Mouse (Mus musculus): ENCODE measurements at regions not wholly inside any gene's neighbourhood (a gene's known extent, or its start where the extent isn't known, plus 50 kb on each side); places are given as distances from the start of the nearest gene placed in this dataset.

DNA sequence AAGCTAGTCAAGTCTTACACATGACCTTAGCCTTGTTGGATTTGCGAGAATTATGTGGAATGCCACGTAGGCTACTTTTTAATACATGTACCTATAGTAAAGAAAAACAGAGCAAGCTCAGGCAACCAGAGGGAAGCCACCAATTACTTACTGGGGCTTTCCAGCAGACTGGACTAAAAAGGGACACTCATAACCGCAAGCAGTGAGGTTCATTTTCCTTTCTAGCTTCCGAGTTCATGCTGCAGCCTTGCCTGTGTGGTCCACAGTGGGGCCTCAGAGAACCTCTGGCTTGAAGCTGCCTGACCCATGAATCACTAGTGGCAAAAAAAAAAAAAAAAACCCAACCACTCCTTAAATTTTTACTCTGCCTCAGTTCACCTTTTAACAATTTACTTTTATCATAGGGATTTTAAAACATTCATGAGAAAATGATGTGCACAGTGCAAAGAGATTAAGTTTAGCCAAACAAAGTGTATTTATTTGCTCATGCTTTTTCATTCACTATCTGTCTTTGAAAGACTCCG lies 188.6 kb upstream of the 1700066M21Rik start:
- no peak for DNase-seq

DNA sequence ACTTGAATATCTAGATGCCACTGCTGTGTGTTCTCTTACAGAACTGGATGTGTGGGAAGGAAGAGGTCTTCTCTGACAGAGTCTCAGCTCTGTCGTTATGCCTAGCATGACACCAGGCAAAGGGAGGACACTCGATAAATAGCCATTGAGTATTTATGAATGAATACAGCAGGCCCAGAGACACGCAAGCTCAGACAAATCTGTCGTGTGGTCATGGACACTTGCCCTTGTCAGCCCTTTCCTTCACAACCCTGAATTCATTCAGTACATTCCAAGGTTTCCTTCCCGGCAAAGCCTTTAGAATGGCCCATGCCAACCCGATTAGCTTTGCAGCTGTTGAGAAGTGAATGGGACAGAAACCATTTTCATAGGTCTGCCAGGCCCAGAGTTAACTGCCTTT lies 176.1 kb upstream of the 1700066M21Rik start:
- no peak for DNase-seq

DNA sequence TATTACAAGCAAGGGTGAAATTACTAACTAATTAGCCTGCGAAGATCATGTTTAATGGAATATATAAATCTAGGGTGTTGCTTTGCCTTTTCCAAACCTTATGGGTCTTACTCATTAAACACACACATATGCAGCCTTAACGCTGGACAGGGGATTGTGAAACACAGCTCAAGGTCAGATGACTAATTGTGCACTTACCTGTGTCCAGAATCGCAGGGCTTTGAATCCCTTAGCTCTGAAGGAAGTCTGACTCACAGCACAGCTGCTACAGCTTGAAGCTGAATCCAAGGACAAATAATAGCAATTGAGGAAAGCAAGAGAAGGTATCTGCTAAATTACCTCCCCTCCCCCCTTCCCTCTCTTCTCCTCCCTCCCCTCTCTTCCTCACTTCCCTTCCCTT lies 173.1 kb upstream of the 1700066M21Rik start:
- no peak for DNase-seq

DNA sequence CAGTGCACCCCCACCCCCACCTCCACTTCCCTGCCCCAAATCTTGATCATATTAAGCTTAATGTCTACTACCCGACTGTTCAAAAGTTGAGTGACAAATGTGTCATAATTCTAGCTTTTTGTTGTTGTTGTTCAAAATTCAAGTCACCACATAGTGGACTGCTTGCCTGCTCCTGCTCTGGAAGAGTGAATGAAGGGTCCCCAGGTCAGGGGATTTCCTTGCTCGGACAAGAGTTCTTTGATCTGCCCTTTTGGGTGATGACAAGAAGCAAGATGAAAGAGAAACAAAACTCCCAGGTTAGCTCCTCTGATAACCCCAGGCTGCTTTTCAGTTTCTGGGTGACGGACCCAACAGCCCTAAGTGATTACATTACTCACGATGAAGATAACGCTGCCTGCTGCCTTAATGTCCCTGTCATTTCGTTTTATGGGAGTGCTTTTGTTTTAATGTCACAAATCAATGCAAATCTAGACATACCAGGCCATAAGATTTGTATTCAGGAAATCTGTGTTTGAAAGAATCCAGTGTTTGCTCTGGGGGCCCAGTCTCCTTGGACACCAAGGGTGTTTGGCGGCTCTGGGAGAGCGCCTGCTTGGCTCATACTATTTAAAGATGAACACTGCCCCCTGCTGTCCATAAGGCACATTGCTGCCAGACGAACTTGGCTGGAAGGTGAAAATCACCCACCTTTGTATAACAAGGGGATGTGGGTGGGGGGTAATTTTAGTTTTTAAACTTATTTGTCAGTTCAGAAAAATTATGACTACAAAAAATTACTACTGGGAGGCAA lies 172.0 kb upstream of the 1700066M21Rik start:
- peak; percentile 59 for DNase-seq

DNA sequence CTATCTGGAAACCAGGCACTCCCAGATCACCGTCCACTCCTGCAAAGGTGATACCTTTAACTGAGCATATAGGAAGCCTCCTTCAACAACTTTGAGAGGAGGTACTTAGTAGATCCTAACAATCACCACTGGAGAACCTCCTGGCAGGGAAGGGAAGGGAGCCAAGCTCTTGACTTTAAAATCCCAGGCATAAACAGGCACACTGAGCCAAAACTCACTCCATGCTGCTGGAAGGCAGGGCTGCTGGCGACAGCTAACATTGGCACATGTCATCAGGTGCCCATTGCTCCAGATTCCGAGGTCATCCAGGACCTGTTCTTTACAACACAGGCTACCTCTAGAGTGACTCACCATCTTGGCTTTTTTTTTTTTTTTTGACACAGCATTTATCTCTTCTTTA lies 170.9 kb upstream of the 1700066M21Rik start:
- no peak for DNase-seq

DNA sequence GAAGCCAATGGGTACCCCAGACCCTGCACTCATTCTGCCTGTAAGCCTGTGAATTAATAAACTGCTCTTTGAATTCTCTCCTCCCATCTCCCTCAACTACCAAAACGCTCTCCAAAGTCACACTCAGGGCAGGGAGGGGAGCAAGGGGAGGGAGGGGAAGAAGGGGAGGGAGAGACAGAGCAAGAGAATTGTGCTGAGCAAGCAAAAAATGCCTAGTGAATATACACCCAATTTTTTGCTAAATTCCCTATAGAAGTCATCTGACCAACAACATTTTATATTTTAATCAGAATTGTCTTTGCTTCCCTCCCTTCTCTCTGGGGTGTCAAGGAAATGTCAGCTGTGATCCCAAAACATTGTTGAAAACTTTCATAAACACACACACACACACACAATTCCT lies 170.5 kb upstream of the 1700066M21Rik start:
- no peak for DNase-seq

DNA sequence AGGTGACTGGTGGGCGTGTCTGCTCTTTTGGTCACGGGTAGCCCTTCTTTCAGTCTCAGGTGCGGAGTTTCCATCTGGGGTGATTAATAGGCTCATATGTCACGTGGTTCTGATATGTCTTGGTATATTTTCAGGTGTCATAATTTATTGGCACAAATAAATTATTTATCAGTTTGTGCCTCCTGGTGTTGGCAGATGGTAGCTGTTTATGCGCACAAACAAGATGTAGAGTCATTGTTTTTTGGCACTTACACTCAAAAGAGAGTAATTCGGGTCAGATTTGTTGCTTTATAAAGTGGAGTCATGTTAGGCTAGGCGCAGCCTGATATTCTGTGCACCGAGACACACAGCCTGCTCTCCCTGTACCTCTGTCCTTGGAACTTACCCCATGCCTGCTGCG lies 169.0 kb upstream of the 1700066M21Rik start:
- no peak for DNase-seq

DNA sequence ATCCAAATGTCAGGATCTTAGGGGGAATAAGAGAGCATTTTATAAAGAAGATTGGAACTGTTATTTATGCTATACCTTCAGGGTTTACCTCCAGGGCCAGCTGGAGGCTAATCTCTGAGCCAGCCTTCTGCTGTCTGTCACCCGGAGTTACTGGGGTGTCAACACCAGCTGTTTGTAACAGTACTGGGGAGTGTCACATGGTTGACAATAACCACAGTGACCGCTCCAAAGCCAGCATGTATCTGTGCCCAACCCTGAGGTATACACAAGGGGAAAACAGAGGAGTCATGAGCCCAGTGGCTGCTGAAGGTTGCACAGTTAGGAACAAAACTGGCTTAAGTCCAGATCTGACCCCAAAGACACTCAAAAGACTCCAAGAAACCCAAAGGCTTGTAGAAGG lies 168.1 kb upstream of the 1700066M21Rik start:
- no peak for DNase-seq

DNA sequence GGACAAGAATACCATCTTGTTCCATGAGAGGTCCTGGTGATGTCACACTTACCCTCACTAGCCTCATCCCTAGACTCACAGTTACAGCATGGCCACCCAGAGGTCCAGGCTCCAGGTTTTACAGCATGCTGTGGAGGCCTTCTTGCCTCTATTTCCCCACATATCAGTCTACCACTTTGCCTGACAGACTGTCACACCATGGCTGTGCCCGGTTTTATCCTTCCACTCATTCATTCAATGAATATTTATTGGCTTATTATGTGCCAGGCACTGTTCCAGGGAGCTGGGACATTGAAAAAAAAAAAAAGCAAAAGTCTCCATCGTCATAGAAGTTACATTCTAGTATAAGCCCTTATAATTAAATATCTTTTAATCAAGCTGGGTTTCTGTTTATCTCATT lies 166.4 kb upstream of the 1700066M21Rik start:
- no peak for DNase-seq

DNA sequence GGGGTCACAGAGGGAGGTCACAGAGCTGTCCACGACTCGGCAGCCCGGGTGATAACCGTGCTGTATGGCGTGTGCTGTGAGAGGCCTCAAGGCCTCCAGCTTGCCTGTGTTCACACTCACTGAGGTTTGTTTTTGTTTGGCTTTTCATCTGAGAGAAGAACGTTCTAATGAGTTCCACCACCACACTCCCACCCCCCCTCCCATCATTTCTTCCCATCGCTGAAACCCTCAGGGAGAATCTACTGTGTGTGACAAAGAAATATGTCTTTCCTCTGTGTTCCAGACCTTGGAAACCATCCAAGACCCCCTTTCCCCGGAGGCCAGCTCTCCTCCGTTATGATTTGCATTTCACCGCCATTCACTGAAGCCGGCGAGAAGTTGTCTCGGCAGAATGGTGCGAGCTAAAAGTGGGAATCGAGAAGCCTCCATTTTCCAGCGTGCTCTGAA lies 164.0 kb upstream of the 1700066M21Rik start:
- DNase-seq: no peak

DNA sequence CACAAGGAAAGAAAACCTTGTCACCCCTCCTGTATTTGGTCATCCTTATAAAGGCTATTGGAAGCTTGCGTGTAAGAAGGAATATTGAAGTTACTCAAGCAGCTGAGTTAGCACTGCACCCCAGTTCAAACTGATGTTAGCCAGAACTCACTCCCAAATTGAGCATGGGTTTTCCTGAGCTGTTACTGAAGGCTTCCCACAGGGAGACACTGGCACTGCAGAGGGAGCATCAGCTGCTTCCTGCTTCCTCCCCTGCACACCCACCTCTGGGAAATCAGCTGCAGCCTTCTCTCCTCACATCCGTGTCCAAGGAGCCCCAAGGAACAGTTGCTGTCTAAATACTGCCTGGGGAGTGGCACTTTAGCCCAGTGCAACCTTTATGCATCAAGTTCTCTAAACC lies 163.2 kb upstream of the 1700066M21Rik start:
- DNase-seq: no peak

DNA sequence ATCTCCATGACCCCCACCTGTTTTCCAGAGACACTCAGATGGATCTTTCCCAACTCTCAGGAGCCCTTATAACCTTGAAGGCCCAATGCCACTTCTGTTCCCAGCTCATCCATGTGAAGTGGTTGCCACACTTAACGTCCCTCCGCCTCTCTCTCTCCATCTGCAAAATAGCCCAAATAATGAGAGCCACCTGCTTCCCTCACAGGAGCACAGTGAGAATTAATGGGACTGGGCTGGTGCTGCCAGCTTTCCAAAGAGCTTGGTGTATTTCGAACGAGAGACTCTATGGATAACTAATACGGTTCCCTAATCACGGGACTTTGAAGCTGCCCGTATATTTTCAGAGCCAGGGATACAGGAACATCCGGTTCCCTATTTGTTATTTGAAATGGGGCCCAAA lies 159.8 kb upstream of the 1700066M21Rik start:
- no peak for DNase-seq

DNA sequence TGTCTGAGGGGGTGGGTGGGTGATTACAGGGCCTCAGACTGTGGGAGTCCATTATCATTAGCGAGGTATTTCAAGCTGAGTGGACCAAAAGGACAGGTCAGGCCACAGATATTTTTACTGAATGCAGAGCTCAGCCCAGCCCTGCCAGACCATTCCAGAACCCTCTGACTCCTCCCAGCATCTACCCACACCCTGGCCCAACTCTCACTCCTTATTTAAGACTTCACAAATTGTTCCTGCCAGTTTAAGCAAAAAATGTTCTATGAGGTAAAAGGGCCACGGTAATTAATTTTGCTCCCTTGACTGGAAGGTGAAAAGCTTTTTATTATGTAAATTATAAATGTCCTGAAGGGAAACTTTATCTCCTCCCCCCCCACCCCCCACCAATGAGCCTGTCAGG lies 159.3 kb upstream of the 1700066M21Rik start:
- DNase-seq: no peak

DNA sequence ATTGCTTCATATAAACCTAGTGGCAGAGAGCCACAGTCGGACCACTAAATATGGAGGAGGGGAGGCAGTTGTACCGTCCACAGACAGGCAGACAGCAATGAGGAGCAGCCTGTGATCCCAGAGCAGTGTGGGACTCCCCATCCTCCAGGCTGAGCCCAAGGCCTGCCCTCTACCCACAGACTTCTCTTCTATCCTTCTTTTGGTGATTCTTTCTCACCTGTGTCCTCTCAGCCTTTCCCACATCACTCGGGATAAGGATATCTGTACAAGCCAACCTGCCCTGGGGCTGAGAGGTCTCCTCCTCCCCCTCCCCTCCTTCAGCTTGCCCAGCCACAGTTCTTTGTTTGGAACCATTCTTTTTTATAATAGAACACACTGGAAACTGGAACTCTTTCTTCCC lies 158.8 kb upstream of the 1700066M21Rik start:
- no peak for DNase-seq

DNA sequence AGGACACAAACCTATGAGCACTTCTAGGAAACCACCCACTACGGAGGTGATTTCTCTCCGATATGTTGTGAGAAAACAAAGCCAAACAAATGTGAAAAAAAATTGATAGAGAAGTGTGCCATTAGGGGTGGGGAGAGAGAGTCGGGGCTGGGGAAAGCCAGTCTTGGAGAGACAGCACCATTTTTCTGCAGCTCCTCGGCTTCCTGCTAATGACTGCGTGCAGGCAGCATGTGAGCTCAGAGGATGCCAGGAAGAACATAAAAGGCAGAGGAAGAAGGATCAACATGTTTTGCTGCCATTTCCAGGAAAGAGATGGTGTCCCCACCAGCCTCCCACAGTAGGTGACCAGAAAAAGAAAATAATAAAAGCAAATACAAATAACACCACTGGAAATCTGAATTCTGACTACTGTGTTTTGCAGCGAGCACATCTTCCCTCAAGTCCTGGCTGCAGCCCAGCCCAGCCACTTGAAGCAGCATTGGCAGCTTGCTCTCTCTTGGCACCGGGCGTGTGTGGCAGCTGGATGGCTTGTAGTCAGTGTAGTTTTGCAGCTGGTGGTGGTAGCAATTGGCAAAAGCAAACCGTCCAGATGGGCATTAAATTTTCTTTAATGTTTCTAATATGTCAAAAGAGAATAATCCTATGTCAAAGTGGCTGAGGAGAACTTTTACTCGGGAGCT lies 152.9 kb upstream of the 1700066M21Rik start:
- DNase-seq: peak; percentile 71

DNA sequence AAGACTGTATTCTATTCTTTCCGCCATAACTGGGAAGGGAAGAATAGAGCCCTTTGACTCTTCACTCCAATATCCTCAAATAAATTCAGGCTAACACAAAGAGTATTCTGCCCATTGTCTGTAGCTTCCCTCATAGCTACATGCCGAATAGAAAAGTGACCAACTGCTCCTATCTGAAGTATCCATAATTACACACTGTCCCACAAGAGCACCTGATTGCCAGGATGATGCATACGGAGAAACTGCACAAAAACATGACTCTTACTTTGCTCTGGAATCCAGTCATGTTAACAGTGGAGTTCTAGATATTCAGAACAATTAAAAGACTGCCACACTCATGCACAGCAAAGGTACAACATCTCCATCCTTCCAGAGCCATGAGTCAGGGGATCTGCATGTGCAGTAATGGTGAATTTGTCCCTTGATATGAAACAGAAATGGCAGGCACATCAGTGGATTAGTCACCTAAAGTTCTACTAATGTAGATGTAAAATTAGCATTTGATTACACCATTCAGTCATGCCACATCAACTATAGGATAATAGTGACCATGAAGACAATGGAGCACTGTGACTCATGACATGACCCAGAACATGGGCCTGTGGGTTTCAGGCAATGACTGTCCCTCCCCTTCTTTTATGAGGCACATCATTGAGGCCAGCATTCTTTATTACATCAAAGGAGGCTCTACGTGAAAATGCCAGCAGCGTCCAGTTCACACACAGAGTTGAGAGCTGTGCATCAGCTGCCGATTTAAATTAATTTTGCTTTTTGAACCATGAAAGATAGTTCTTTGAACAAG lies 133.6 kb upstream of the 1700066M21Rik start:
- DNase-seq: no peak

DNA sequence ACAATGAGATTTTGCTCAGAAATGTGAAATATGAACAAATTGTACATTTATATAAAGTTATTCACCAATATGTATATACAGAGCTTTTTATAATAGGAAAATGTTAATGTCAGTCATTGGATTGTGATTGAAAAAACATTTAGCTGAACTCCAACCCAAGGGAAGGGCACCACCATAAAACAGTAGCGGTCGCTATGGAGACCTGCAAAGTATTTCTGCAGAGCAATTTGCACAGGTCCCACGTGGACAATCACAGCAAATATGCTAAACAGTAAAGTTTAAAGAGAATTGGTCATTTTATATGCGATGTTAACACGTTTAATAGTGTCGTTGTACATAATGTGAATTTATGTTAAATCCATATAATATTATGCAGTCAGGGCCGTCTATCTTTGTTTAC lies 117.8 kb upstream of the 1700066M21Rik start:
- DNase-seq: no peak

DNA sequence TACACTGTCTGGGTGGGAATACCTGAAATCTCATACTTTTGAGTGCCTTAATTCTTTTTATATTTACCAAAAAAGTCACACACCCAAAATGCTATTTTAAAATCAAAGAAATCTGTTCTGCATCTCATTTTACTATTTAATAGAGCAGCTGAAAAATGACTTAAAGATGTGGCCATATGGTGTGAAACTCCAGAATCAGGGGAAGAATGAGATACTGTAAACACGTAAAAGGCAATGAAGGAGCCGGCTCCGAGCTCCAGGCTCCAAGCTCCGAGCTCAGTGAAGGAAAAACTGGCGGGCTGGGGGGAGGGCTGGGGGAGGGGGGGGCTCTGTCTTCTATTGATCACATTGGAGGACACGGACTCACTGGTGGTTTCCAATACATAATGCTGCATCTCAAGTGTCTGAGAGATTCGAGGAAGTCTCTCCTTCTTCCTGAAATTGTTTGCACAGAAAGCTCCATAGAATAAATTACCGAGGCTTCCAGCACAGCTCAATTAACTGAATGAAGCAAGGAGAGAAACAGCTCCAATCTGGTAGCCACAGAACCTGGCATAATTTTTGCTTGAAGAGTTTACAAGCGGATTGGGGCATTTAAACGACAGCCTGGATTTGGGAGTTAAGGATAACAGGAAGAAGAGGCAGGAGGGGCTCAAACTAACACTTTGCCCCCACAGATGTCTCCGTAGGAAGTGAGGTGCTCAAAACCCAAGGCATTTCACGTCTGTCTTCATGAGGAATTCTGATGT lies 112.2 kb upstream of the 1700066M21Rik start:
- DNase-seq: no peak

DNA sequence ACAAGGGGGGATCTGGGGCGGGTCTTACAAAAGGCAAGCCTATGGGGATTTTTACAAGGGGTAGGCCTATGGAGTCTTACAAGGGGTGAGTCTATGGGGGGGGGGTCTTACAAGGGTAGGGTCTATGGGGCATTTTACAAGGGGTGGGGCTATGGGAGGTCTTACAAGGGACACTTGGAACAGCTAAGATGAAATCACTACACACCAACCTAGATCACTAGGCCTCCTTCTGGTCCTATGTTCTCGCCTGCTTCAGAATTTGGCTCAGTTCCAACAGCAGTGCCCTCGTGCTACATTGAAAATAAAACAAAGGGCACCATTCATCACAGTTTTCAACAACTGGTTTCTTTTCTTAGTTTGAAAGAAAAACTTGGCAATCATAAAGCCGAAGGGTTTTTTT lies 110.7 kb upstream of the 1700066M21Rik start:
- no peak for DNase-seq

DNA sequence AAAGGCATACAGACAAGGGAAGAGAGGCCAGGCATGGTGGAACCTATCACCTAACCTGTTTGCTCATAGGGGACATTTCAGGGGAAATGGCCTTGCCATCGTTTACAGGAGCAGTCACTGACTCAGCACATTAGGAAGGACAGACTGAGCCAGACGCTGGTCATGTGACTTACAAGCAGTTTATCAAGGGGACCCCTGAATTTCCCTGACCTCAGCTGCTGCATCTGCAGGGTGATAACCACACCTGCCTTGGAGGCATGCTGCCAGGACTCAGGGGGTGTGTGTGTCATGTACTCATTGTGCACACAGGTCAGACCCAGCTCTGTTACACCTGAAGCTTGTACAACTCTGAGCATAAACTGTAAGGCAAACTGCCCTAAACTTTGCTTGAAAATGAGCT lies 109.6 kb upstream of the 1700066M21Rik start:
- peak; percentile 10 for DNase-seq

DNA sequence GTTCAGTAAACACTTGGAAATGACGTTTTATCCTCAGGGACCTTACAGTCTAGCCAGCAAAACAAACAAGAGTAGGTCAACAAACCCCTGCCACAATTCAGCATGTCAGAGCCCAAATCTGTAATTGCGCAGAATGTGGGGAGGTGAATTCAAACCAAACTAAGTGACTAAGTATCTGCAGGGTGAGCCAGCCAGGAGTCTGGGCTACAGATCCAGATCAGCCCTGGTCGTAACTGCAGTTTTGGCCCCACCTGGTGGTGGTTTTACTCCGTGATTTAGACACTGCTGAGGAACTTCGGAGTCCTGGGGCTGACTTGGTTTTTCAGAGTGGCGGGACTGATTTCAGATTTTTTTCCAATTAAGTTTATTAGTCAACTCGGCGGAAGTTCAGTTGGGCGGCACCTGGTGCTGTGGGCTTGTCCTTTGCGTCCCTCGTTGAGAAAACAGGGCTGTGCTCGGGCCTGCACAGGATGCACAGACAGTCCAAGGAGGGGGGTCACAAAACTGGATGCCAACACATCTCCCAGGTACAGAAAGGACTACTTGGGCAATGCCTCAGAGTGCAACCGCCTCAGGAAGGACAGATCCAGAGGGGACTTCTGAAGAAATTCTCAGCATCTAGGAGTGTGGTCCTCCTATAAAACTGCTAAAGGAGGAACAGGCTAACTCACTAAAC lies 107.6 kb upstream of the 1700066M21Rik start:
- peak; percentile 68 for DNase-seq

DNA sequence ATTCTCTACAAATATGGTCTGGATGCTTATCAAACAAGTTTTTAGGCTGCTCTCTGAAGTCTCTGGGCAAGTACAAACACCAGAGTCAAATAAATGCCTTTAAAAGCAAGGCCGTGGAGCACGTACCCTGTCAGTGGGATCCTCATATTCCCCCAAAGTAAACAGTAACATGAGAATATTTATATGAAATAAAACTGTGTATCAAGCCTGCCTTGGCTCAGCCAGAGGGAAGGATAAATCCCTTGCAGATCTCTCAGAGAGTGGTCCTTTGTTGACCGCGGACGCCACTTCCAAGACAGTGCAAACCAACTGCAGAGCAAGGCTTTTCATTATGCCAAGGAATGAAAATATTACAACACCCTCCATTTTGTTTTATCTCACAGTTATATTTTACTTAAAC lies 104.8 kb upstream of the 1700066M21Rik start:
- DNase-seq: no peak
